Mouse (Mus musculus): ENCODE measurements at regions not wholly inside any gene's neighbourhood (a gene's known extent, or its start where the extent isn't known, plus 50 kb on each side); places are given as distances from the start of the nearest gene placed in this dataset.

DNA sequence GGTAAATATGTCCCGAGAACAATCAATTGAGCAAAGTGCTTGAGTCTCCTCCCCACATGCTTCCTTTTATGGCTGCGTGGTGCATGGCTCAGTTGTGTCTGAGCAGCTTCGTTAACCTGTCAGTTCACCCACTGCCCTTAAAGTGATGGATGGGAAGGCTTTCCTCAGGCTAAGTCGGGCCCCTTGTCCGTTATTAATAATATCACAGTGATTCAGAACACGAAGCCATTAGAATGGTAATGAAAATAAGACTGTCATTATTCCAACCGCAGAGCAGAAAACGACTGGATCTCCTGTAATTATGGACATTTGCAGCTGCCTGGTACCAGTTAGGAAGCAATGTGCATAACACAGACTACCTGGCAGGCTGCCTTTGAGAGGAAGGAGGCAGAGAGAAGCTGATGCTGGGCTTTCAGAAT lies 375.9 kb downstream of the Med10 start:
- intact Hi-C loops (cut with DNase I), result no loop called here
- no peak for DNase-seq (ENCODE audit: low spot score)

DNA sequence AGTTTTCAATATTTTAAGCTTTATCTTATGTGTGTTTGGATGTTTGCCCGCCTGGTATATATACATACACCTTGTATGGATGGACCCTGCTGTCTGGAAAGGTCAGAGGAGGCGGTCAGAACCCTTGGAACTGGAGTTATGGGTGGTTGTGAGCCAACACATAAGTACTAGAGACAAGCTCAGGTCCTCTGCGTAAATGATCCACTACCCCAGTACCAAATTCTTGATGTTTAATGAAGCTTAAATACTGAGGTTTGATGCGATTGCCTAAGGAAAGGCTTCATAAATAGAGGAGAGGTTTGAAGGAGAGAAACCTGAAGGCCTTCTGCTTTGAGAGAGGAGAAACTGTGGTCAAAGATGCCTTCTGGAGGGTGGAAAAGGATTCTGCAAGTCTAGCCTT lies 388.8 kb downstream of the Med10 start:
- intact Hi-C loops (cut with DNase I), result no loop called here

GRCm38 (mm10) chr13:70192101-70193025 lies 390.2 kb downstream of the Med10 start:
- intact Hi-C loops (cut with DNase I), result no loop called here
- no peak for DNase-seq (ENCODE audit: low spot score)

More for the DNA sequence above, 388.8 kb downstream of the Med10 start:
- no peak for DNase-seq (ENCODE audit: low spot score)

DNA sequence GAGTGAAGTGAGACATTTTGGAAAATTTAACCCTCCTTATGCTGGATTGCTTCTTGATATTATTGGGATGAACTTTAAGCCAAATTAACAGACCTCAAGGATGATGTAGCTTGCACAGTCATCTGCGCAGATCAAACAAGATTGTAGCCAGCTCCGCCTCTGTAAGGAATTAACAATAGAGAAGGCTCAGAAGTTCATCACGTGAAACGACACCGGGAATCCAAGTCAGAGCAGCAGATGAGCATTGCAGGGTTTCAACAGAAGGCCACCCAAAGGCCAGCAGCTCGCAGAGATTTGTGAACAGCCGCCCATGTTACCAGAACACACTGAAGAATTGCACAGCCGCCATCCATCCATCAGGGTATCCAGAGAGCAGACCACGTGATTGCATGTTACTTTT lies 391.1 kb downstream of the Med10 start:
- intact Hi-C loops (cut with DNase I), result no loop called here
- DNase-seq (ENCODE audit: low spot score), result no peak

DNA sequence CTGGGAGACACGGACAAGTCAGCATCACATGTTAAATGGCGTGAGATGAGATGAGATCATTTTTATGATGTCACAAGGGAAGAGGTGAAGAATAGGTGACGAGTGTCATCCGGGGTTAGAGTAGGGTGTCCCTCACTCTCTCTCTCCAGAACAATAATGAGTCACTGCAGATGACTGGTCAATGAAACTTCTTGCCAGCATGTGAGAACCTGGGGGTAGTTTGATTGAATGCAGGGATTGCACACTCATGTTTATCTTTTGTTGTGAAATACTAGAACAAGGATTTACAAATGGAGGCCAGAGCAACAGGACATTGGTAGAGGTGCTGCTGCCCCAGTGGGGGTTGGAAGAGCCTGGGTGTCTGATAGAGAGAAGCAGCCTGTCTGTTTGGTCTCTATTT lies 393.7 kb downstream of the Med10 start:
- intact Hi-C loops (cut with DNase I), result no loop called here
- DNase-seq (ENCODE audit: low spot score), result no peak

GRCm38 (mm10) chr13:70198638-70199037 lies 396.4 kb downstream of the Med10 start:
- intact Hi-C loops (cut with DNase I), result no loop called here
- DNase-seq (ENCODE audit: low spot score), result no peak

DNA sequence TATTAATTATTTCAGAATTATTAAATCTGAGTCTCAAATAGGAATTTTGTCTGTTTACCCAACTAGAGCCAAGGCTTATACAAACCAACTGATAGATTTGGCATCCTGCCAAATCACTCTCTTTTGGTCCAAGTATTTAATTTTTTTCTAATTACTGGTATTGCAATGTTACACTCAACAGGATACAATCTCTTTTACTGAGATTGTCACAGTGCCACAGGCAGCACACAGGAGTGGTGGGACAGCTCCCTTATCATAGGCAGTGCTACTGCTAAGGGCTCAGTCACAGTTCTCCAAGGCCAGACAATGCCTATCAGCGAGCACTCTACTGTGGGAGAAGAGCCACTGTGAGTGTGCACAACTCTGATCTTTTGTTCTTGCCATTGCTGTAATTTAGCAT lies 396.9 kb downstream of the Med10 start:
- intact Hi-C loops (cut with DNase I), result no loop called here

GRCm38 (mm10) chr13:70205334-70205733 lies 403.1 kb downstream of the Med10 start:
- intact Hi-C loops (cut with DNase I), result no loop called here
- no peak for DNase-seq (ENCODE audit: low spot score)

More for the DNA sequence above, 396.9 kb downstream of the Med10 start:
- no peak for DNase-seq (ENCODE audit: low spot score)

DNA sequence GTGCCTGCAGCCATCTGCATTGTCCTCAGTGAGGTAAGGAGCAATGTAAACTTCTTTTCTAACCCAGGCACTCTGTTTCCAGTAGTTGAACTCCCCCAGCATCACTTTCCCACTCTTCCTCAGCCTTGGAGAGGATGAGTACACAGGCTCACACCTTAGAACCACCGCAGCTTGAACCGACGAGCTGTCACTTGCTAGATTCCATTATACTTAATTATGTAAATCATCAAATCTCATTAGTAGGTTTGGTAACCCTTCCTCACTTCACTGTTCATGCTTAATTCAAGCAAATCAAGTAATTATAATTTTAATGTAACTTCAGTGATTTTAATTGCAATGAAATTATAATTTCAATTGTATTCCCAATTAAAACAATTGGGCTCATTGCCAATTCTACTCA lies 408.0 kb downstream of the Med10 start:
- intact Hi-C loops (cut with DNase I), result no loop called here
- DNase-seq (ENCODE audit: low spot score), result no peak

- intact Hi-C loops (cut with DNase I), result no loop called here
- no peak for DNase-seq (ENCODE audit: low spot score)
Observed at GRCm38 (mm10) chr13:70213017-70213416, 410.8 kb downstream of the Med10 start.

DNA sequence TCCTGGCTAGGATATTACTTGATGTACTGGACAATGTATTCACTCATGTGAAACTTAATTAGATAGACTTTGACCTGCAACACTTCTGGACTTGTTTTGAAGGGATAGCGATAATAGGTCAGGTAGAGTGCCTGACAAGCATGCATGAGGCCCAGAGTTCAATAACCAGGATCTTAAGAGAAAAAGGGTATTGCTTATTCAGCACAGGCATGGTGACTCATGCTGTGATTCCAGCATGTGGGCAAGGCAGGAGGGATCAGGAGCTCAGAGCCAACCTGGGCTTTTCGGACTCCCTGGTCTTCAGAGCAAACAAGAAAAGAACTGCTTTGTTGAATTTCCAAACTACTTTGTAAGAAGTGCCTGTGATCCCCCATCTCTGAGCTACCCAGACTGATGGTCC lies 411.4 kb downstream of the Med10 start:
- intact Hi-C loops (cut with DNase I), result no loop called here
- no peak for DNase-seq (ENCODE audit: low spot score)

- intact Hi-C loops (cut with DNase I), result no loop called here
- DNase-seq (ENCODE audit: low spot score), result no peak
Observed at GRCm38 (mm10) chr13:70214022-70214654, 411.9 kb downstream of the Med10 start.

GRCm38 (mm10) chr13:70216134-70216533 lies 413.9 kb downstream of the Med10 start:
- intact Hi-C loops (cut with DNase I), result no loop called here
- DNase-seq (ENCODE audit: low spot score), result no peak

DNA sequence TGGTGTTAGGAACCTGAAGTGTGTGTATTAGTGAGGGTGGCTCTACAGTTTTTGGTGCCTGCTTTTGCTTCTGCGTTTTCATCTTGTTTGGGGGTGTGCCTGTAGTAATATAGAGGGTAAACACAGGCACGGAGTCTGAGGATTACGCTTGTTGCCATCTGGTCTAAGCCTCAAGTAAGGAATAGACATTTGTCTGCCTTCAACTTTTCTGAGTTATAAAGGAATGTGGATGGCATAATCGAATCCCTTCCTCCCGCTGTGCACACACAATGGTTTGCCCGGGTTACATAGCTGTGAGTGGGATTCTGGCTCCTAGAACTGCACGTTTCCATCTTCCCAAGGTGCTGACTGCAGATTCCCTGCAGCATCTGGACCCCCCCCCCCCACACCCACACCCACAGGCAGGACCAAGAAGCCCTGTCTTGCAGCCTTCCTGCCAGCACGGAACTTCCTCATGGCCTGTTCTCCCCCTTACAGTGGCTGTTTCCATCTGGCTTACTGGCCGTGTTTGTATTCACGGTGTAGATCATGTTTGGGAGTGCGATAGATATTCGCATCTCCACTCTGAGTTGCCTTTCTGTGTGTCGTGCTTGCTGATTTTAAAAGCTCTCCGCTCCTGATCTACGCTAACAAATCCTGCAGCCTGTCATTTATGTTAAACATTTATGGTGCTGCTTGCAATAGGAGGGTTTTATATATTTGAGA lies 415.4 kb downstream of the Med10 start:
- intact Hi-C loops (cut with DNase I), result no loop called here
- DNase-seq (ENCODE audit: low spot score), result no peak

DNA sequence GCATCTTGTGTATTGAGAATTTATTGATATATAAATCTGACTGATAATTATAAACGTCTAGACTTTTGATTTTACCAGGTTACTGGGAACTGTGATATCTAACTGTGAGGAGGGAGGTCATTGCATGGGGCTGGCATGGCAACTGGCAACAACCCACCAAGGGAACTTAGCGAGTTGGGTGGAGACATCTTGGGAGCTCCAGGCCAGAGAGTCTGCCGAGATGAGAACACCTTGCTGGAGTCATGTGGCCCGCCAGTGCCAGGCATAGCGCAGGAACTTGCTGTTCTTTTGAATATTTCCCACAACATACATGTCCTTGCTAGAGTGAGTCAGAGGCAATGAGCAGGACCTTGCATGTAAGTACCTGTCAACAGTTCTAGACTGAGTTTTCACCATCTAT lies 413.9 kb downstream of the Ice1 start:
- intact Hi-C loops (cut with DNase I), result no loop called here
- DNase-seq (ENCODE audit: low spot score), result no peak

DNA sequence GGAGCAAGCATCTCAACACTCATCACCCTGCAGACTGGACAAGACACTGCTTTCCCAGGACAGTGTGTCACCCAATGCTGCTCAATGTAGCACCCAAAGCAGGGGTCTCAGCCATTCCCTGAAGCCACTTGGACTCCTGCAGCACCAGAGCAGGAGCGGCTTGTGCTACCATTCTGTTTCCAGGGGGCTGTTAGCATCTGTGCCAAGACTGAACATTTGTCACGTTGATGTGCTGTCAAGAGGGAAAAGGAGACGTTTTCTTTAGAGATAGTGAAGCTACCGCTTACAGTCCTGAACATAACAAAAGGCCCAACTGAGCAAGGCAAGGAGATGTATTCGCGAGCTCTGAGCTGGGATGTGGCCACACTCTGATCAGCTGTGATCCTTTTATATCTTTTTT lies 410.3 kb downstream of the Ice1 start:
- intact Hi-C loops (cut with DNase I), result no loop called here

GRCm38 (mm10) chr13:70233896-70234799 lies 403.3 kb downstream of the Ice1 start:
- DNase-seq (ENCODE audit: low spot score), result no peak
- intact Hi-C loops (cut with DNase I), result loop anchor here (10.0 kb wide), 2 partner anchors 311 to 539 kb away; no protein-coding TSS in a partner anchor

More for the DNA sequence above, 410.3 kb downstream of the Ice1 start:
- DNase-seq (ENCODE audit: low spot score), result no peak

- intact Hi-C loops (cut with DNase I), result no loop called here
- no peak for DNase-seq (ENCODE audit: low spot score)
Observed at GRCm38 (mm10) chr13:70243598-70244157, 393.8 kb downstream of the Ice1 start.

DNA sequence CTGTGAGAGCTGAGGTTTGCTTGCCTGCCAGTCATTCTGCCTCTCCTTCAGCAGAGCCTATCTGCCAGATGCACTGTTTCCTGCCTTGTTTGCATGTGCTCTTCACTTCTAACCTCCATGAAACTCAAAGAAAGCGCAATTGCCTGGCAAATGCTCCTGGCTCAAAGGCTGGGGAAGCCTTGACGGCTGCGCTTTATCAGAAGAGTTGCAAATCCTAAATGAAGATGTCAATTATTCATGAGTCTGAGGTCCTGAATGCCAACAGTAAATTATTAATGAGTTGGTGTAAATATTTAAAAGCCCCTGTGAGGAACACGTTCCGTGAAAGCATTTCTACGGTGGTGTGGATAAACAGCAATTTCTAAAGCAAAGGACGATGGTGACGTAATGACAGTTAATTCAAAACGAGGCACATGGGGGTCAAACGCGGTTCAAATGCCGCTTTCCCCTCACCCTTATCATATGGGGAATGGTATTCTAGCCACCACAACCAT lies 377.4 kb downstream of the Ice1 start:
- DNase-seq (ENCODE audit: low spot score), result no peak
- intact Hi-C loops (cut with DNase I), result no loop called here
